Mouse (Mus musculus) cerebellum, postnatal 14 days (tissue): ENCODE measurements around the gene Pxmp4.

ENCODE experiments used
- DNase-seq, 2 experiments: peaks; one replicate each; pipeline ENCODE4 v3.0.0; 2021; ENCODE audit warnings: mixed read lengths in 2 of 2

Pxmp4 gene

DNA sequence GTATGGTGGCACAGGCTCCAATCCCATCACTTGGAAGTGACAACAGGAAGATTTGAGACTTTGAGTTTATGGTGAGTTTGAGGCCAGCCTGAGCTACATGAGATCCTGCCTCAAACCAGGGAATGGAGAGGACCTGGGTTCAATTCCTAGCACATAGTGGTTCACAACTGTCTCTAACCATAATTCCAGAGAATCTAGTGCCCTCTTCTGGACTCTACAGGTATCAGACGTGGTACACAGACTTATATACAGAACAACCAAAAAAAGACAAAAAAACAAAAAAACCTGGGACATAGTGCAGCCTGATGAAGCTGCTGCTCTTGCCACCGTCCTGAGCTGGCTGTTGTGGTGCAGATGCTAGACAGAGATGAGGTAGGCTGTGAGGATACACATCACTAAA lies 61.9 kb downstream of the Pxmp4 start:
- peak in 1 of 2 experiments; percentile 15 for DNase-seq

DNA sequence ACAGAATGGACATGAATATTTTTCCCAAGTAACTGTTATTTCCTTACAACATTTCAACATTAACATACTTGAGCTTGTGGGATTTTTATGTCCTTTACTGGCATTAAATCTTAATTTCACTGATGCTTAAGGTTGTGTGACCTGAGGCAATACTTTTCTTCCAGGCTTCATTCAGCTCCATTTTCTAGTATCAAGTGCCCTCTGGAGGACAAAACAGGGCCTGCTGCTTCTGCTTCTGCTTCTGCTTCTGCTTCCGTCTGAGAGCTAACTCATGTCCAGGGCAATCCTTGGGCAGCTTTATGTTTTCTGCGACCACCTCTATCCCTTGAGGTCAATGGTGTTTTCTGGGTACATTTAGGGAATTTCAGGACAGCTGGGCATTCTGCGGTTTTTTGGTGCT lies 63.8 kb downstream of the Pxmp4 start:
- peak; percentile 81 to 82 for DNase-seq

DNA sequence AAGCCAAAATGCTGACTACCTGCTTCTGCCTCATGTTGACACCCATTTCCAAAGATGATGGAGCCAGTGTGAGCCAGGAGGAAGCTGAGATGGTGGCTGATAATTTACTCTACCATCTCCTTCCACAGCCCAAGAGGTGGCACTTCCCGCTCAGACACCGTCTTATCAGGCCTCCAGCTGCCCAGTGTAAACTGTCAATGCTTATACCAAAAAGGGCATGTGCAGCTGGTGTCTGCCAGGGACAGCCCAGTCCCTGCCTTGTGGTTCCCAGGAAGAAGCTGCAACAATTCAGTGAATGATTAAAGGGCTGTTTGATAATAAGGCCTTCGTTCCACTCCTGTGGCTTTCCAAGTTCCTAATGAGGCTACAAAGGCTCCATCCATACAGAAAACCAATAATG lies 64.8 kb downstream of the Pxmp4 start:
- peak in 1 of 2 experiments; percentile 24 for DNase-seq

DNA sequence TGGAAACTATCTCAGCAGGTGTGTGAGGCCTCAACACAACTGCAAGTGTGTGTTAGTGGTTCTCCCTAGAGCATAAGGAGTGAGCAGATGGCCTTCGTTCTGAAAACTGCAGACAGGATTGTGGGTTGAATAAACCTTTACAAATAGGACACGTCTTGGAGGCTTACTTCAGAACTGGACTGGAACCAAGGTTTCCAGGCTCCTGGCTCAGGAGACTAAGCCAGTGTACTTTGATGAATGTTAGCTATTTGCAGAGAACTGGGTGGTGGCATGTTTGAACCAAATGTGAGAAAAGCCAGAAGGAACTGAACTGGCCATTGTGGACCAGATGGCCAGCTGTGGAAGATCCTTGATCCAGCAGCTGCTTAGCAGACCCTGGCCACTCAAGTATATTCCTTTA lies 65.2 kb downstream of the Pxmp4 start:
- peak; percentile 28 to 66 for DNase-seq
